Mouse (Mus musculus) neural tube, embryonic 14.5 days (tissue): Measurements from ENCODE around the gene Itih3. TPM values are rescaled to one million over a fixed set of nuclear protein-coding genes. Genes with fewer than 3 reads are reported as not detected.

Experiments used
- ATAC-seq: fragments of 200-750 bp; cut with Nextera tagmentation; 2 replicates; pipeline ENCODE4 v1.8.0; 2017; ENCODE audit warnings: low read depth, mild to moderate bottlenecking, moderate TSS enrichment, moderate library complexity
- H3K27ac ChIP-seq: fragments of 300-500 bp; sonication (generic); 2 replicates; pipeline ENCODE4 v1.5.1; 2014; ENCODE audit warnings: low read depth, mild to moderate bottlenecking, control low read depth, low read length, moderate library complexity, mixed read lengths
- H3K27me3 ChIP-seq: fragments of 300-500 bp; sonication (generic); 2 replicates; pipeline ENCODE4 v1.6.1; 2014; ENCODE audit warnings: low read length; ENCODE audit not compliant: control insufficient read depth, insufficient read depth
- H3K36me3 ChIP-seq: fragments of 300-500 bp; sonication (generic); 2 replicates; pipeline ENCODE4 v1.6.1; 2014; ENCODE audit warnings: low read length, mixed read lengths; ENCODE audit not compliant: control insufficient read depth, insufficient read depth
- H3K4me1 ChIP-seq: fragments of 300-500 bp; sonication (generic); 2 replicates; pipeline ENCODE4 v1.6.1; 2014; ENCODE audit warnings: low read length; ENCODE audit not compliant: control insufficient read depth, insufficient read depth
- H3K4me2 ChIP-seq: fragments of 300-500 bp; sonication (generic); 2 replicates; pipeline ENCODE4 v1.6.1; 2014; ENCODE audit warnings: mild to moderate bottlenecking, low read depth, low read length, control low read depth
- H3K4me3 ChIP-seq: fragments of 300-500 bp; sonication (generic); 2 replicates; pipeline ENCODE4 v1.5.1; 2014; ENCODE audit warnings: low read depth, low read length, control low read depth, mixed read lengths
- H3K9ac ChIP-seq: fragments of 300-500 bp; sonication (generic); replicated peaks from 2 replicates; pipeline ENCODE4 v1.6.1; 2014; ENCODE audit warnings: low read depth, mild to moderate bottlenecking, control low read depth, low read length, mixed read lengths
- H3K9me3 ChIP-seq: fragments of 300-500 bp; sonication (generic); 2 replicates; pipeline ENCODE4 v1.6.1; 2016; ENCODE audit warnings: low read length; ENCODE audit not compliant: control insufficient read depth
- WGBS: fragments of 180-500 bp; shearing (Covaris S2); extraction: QIAGEN DNeasy Blood & Tissue Kit; methylation state at CpG from one replicate; pipeline ENCODE4 v1.1.7; 2014; 5-methylcytosine and 5-hydroxymethylcytosine counted together
- polyA plus RNA-seq: library from polyadenylated mRNA; unstranded; fragments of >200 nt; fragmentation: Nextera tagmentation; extraction: Ambion mirVana; gene quantifications from 2 replicates; pipeline ENCODE4 v1.2.1, GENCODE M21; 2014

The Itih3 gene
- polyA plus RNA-seq, 1 experiment from 2014 or later: 1.3 TPM

- H3K27me3 ChIP-seq: no peaks in the 10 kb centered on the region
- no peak overlapping the region for H3K27ac ChIP-seq
- no peak overlapping the region for H3K4me2 ChIP-seq
- no peaks in the 10 kb centered on the region for H3K36me3 ChIP-seq
- WGBS: 33% methylated on average over 3 of the region's 3 CpGs
- ATAC-seq: no peak
- H3K9me3 ChIP-seq: no peaks in the 10 kb centered on the region
- no peaks in the 10 kb centered on the region for H3K4me1 ChIP-seq
- H3K4me3 ChIP-seq: no peak overlapping the region
- H3K9ac ChIP-seq: no peak overlapping the region
Observed at GRCm38 (mm10) chr14:30885298-30885697, 38.3 kb downstream of the Itih3 start.

DNA sequence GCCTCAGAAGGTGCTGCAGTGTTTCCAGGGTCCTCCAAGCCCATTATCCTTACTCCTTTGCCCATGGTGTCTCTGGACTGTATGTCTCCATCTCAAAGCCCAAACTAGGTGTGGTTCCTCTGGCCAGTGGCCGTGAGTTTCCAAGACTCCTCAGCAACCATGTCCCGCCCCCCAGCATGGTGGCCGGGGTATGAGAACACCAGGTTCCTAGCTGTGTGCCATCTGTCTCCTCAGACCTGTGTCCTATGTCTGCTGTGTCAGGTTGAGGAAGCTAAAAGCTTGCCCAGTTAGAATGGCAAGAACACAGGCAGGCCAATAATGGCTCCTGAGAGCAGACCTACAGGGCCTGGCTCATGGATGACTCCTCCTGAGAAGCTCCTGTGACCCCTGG, 41.8 kb downstream of the Itih3 start:
- no peak for ATAC-seq
- H3K9me3 ChIP-seq: no peaks in the 10 kb centered on the region

DNA sequence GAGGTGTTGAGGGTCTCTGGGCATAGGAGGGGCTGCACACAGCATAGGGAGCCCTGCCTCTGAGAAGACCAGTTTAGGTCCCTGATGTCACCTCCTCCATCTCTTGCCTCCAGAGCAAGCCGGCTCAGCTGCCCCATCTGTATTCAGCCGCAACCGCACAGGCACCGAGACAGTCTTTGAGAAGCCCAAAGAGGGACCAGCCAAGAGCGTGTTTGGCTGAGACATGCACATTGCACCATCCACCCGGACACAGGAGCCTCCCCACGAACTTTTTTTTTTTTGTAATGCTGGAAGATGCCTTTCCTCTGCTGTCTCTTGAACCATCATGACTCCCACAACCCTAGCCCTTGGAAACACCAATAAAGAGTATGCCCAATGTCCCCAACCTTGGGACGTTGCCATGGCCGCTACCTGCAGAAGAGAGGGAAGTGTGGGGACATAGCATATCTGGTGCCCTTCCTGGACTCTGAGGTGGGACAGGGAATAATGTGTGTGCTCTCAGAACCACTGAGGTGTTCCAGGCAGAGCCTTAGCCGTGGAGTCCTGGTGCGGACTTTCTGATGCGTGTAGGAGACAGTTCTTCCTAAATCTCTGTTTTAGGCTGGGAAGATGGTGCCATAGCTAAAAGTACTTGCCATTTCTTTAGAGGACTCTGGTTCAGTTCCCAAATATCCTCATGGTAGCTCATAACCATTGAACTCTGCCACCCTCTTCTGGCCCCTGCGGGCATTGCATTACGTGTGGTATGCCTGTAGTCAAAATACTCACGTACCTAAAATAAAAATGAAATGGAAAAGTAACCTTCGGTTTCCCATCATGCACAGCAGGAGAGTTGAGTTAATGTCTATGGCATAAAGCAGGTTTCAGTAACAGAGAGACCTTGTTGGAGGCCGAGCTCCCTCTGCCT, 42.5 kb downstream of the Itih3 start:
- Histone ChIP-seq H3K27ac (no peak overlapping the region), H3K36me3 (no peaks in the 10 kb centered on the region), H3K4me2 (no peak overlapping the region), H3K27me3 (no peaks in the 10 kb centered on the region), H3K9me3 (no peaks in the 10 kb centered on the region), H3K9ac (no peak overlapping the region), H3K4me1 (no peaks in the 10 kb centered on the region), H3K4me3 (no peak overlapping the region)
- ATAC-seq: no peak
- 85% methylated on average over 17 of the region's 17 CpGs for WGBS

More for the DNA sequence above, 41.8 kb downstream of the Itih3 start:
- H3K27me3 ChIP-seq: no peaks in the 10 kb centered on the region
- H3K27ac ChIP-seq: no peak overlapping the region
- WGBS: 92% methylated on average over 3 of the region's 3 CpGs
- H3K4me2 ChIP-seq: no peak overlapping the region
- H3K36me3 ChIP-seq: no peaks in the 10 kb centered on the region
- no peaks in the 10 kb centered on the region for H3K4me1 ChIP-seq
- H3K4me3 ChIP-seq: no peak overlapping the region
- no peak overlapping the region for H3K9ac ChIP-seq

- Histone ChIP-seq H3K27ac (no peak overlapping the region), H3K9ac (no peak overlapping the region), H3K4me2 (no peak overlapping the region), H3K9me3 (no peaks in the 10 kb centered on the region), H3K4me3 (no peak overlapping the region), H3K27me3 (no peaks in the 10 kb centered on the region), H3K4me1 (no peaks in the 10 kb centered on the region), H3K36me3 (peaks cover 3% of the 10 kb centered on the region; the same call in 1 of the 2 replicates)
- ATAC-seq: no peak
- WGBS: 82% methylated on average over 8 of the region's 8 CpGs
Observed at GRCm38 (mm10) chr14:30880251-30880650, 43.3 kb downstream of the Itih3 start.

DNA sequence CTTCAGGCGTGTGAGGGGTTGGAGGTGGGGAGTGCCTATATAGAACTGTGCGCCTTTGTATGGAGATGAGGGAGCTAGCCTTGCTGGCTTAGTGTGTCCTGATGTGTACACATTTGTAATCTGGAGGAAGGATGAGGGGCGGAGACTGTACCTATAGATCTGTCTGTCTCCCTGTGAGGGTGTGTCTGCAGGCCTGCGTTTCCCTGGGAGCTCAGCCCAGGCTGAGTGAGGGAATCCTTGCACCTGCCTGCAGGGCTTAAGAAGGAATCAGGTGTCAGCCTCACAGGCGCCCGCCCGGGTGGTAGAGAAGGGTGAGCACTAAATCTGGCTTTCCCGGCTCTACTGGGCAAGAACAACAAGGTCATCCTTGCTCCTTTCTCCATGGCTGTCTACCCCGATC, 43.8 kb downstream of the Itih3 start:
- Histone ChIP-seq H3K27me3 (no peaks in the 10 kb centered on the region), H3K36me3 (peaks cover 3% of the 10 kb centered on the region; the same call in 1 of the 2 replicates)
- WGBS: 69% methylated on average over 9 of the region's 9 CpGs

GRCm38 (mm10) chr14:30878958-30879571, 44.5 kb downstream of the Itih3 start, which contains the start of gene Mustn1:
Mustn1 (plus strand) TSS chr14:30879200.
- no peaks in the 10 kb centered on the region for H3K4me1 ChIP-seq
- H3K9me3 ChIP-seq: no peaks in the 10 kb centered on the region
- H3K27ac ChIP-seq: no peak within 1 kb of the TSS
- no peak within 1 kb of the TSS for H3K9ac ChIP-seq
- ATAC-seq: no peak
- no peak within 1 kb of the TSS for H3K4me2 ChIP-seq
- 76% methylated on average over 11 of the region's 11 CpGs for WGBS
- peaks cover 6% of the 10 kb centered on the region; the same call in 1 of the 2 replicates for H3K36me3 ChIP-seq
- H3K4me3 ChIP-seq: no peak within 1 kb of the TSS
- H3K27me3 ChIP-seq: no peaks in the 10 kb centered on the region

More for the DNA sequence above, 43.8 kb downstream of the Itih3 start:
- Histone ChIP-seq H3K4me3 (no peak overlapping the region), H3K4me1 (no peaks in the 10 kb centered on the region), H3K27ac (no peak overlapping the region), H3K4me2 (no peak overlapping the region), H3K9ac (no peak overlapping the region), H3K9me3 (no peaks in the 10 kb centered on the region)
- no peak for ATAC-seq

- peaks cover 9% of the 10 kb centered on the region for H3K36me3 ChIP-seq
- H3K4me1 ChIP-seq: no peaks in the 10 kb centered on the region
- 100% methylated on average over 3 of the region's 3 CpGs for WGBS
- no peak for ATAC-seq
- H3K9me3 ChIP-seq: no peaks in the 10 kb centered on the region
- no peak overlapping the region for H3K4me3 ChIP-seq
- no peak overlapping the region for H3K27ac ChIP-seq
- H3K27me3 ChIP-seq: no peaks in the 10 kb centered on the region
- H3K4me2 ChIP-seq: no peak overlapping the region
- H3K9ac ChIP-seq: no peak overlapping the region
Observed at GRCm38 (mm10) chr14:30877827-30878226, 45.7 kb downstream of the Itih3 start.

- Histone ChIP-seq H3K27ac (no peak overlapping the region), H3K9me3 (no peaks in the 10 kb centered on the region), H3K27me3 (no peaks in the 10 kb centered on the region), H3K4me1 (no peaks in the 10 kb centered on the region), H3K9ac (no peak overlapping the region), H3K36me3 (peaks cover 13% of the 10 kb centered on the region), H3K4me3 (no peak overlapping the region), H3K4me2 (no peak overlapping the region)
- no peak for ATAC-seq
- WGBS: 90% methylated on average over 10 of the region's 10 CpGs
Observed at GRCm38 (mm10) chr14:30876451-30876850, 47.1 kb downstream of the Itih3 start.

GRCm38 (mm10) chr14:30875955-30876354, 47.6 kb downstream of the Itih3 start:
- no peak overlapping the region for H3K4me2 ChIP-seq
- H3K36me3 ChIP-seq: peaks cover 13% of the 10 kb centered on the region
- ATAC-seq: no peak
- WGBS: 85% methylated on average over 9 of the region's 9 CpGs
- H3K27ac ChIP-seq: no peak overlapping the region
- no peak overlapping the region for H3K4me3 ChIP-seq
- H3K9ac ChIP-seq: no peak overlapping the region
- no peaks in the 10 kb centered on the region for H3K4me1 ChIP-seq
- no peaks in the 10 kb centered on the region for H3K9me3 ChIP-seq
- no peaks in the 10 kb centered on the region for H3K27me3 ChIP-seq
